Mouse (Mus musculus): Measurements from ENCODE around the gene Ndn.

The Ndn gene

GRCm38 (mm10) chr7:62346269-62346668 lies at the start of gene Ndn:
TSS of gene Ndn (plus strand) at chr7:62346569.
- no peak for DNase-seq (ENCODE audit: low read depth, low spot score)
- Histone ChIP-seq H3K27me3 (ENCODE audit: control insufficient read depth, insufficient read depth, low read length, poor library complexity, severe bottlenecking) (no peaks in the 10 kb centered on the region), H3K36me3 (ENCODE audit: control insufficient read depth, insufficient read depth, low read length, poor library complexity, severe bottlenecking) (no peaks in the 10 kb centered on the region)

- Histone ChIP-seq H3K36me3 (ENCODE audit: control insufficient read depth, insufficient read depth, low read length, poor library complexity, severe bottlenecking) (no peaks in the 10 kb centered on the region), H3K27me3 (ENCODE audit: control insufficient read depth, insufficient read depth, low read length, poor library complexity, severe bottlenecking) (no peaks in the 10 kb centered on the region)
- DNase-seq (ENCODE audit: low read depth, low spot score), result no peak
Measured at GRCm38 (mm10) chr7:62302451-62302850, 43.9 kb upstream of the Ndn start.

GRCm38 (mm10) chr7:62306896-62307614 lies 39.3 kb upstream of the Ndn start:
- Histone ChIP-seq H3K27me3 (ENCODE audit: control insufficient read depth, insufficient read depth, low read length, poor library complexity, severe bottlenecking) (no peaks in the 10 kb centered on the region), H3K36me3 (ENCODE audit: control insufficient read depth, insufficient read depth, low read length, poor library complexity, severe bottlenecking) (no peaks in the 10 kb centered on the region)
- DNase-seq (ENCODE audit: low read depth, low spot score), result no peak

- DNase-seq (ENCODE audit: low read depth, low spot score), result no peak
- H3K27me3 ChIP-seq (ENCODE audit: control insufficient read depth, insufficient read depth, low read length, poor library complexity, severe bottlenecking), result no peaks in the 10 kb centered on the region
- no peaks in the 10 kb centered on the region for H3K36me3 ChIP-seq (ENCODE audit: control insufficient read depth, insufficient read depth, low read length, poor library complexity, severe bottlenecking)
Measured at GRCm38 (mm10) chr7:62316793-62317192, 29.6 kb upstream of the Ndn start.

- H3K27me3 ChIP-seq (ENCODE audit: control insufficient read depth, insufficient read depth, low read length, poor library complexity, severe bottlenecking), result no peaks in the 10 kb centered on the region
- no peaks in the 10 kb centered on the region for H3K36me3 ChIP-seq (ENCODE audit: control insufficient read depth, insufficient read depth, low read length, poor library complexity, severe bottlenecking)
- no peak for DNase-seq (ENCODE audit: low read depth, low spot score)
Measured at GRCm38 (mm10) chr7:62345411-62345810, 958 bp upstream of the Ndn start.

GRCm38 (mm10) chr7:62348106-62348803 lies 1.9 kb downstream of the Ndn start:
- Histone ChIP-seq H3K27me3 (ENCODE audit: control insufficient read depth, insufficient read depth, low read length, poor library complexity, severe bottlenecking) (no peaks in the 10 kb centered on the region), H3K36me3 (ENCODE audit: control insufficient read depth, insufficient read depth, low read length, poor library complexity, severe bottlenecking) (no peaks in the 10 kb centered on the region)
- no peak for DNase-seq (ENCODE audit: low read depth, low spot score)

GRCm38 (mm10) chr7:62348804-62349190 lies 2.4 kb downstream of the Ndn start:
- DNase-seq (ENCODE audit: low read depth, low spot score), result no peak
- H3K27me3 ChIP-seq (ENCODE audit: control insufficient read depth, insufficient read depth, low read length, poor library complexity, severe bottlenecking), result no peaks in the 10 kb centered on the region
- no peaks in the 10 kb centered on the region for H3K36me3 ChIP-seq (ENCODE audit: control insufficient read depth, insufficient read depth, low read length, poor library complexity, severe bottlenecking)

GRCm38 (mm10) chr7:62351266-62351665 lies 4.9 kb downstream of the Ndn start:
- no peak for DNase-seq (ENCODE audit: low read depth, low spot score)
- Histone ChIP-seq H3K36me3 (ENCODE audit: control insufficient read depth, insufficient read depth, low read length, poor library complexity, severe bottlenecking) (no peaks in the 10 kb centered on the region), H3K27me3 (ENCODE audit: control insufficient read depth, insufficient read depth, low read length, poor library complexity, severe bottlenecking) (no peaks in the 10 kb centered on the region)

GRCm38 (mm10) chr7:62365039-62365636 lies 18.8 kb downstream of the Ndn start:
- H3K27me3 ChIP-seq (ENCODE audit: control insufficient read depth, insufficient read depth, low read length, poor library complexity, severe bottlenecking), result no peaks in the 10 kb centered on the region
- DNase-seq (ENCODE audit: low read depth, low spot score), result no peak
- H3K36me3 ChIP-seq (ENCODE audit: control insufficient read depth, insufficient read depth, low read length, poor library complexity, severe bottlenecking), result no peaks in the 10 kb centered on the region

GRCm38 (mm10) chr7:62366730-62367129 lies 20.4 kb downstream of the Ndn start:
- no peak for DNase-seq (ENCODE audit: low read depth, low spot score)
- H3K27me3 ChIP-seq (ENCODE audit: control insufficient read depth, insufficient read depth, low read length, poor library complexity, severe bottlenecking), result no peaks in the 10 kb centered on the region
- H3K36me3 ChIP-seq (ENCODE audit: control insufficient read depth, insufficient read depth, low read length, poor library complexity, severe bottlenecking), result no peaks in the 10 kb centered on the region

GRCm38 (mm10) chr7:62375658-62376057 lies 29.3 kb downstream of the Ndn start:
- no peaks in the 10 kb centered on the region for H3K27me3 ChIP-seq (ENCODE audit: control insufficient read depth, insufficient read depth, low read length, poor library complexity, severe bottlenecking)
- no peak for DNase-seq (ENCODE audit: low read depth, low spot score)

GRCm38 (mm10) chr7:62376510-62377304 lies 30.3 kb downstream of the Ndn start, which contains the start of gene Magel2:
TSS of gene Magel2 (plus strand) at chr7:62377010.
- H3K27me3 ChIP-seq (ENCODE audit: control insufficient read depth, insufficient read depth, low read length, poor library complexity, severe bottlenecking), result no peaks in the 10 kb centered on the region
- DNase-seq (ENCODE audit: low read depth, low spot score), result no peak
- no peaks in the 10 kb centered on the region for H3K36me3 ChIP-seq (ENCODE audit: control insufficient read depth, insufficient read depth, low read length, poor library complexity, severe bottlenecking)

More at GRCm38 (mm10) chr7:62375658-62376057, 29.3 kb downstream of the Ndn start:
- no peaks in the 10 kb centered on the region for H3K36me3 ChIP-seq (ENCODE audit: control insufficient read depth, insufficient read depth, low read length, poor library complexity, severe bottlenecking)

GRCm38 (mm10) chr7:62377313-62377712 lies 30.9 kb downstream of the Ndn start:
- Histone ChIP-seq H3K27me3 (ENCODE audit: control insufficient read depth, insufficient read depth, low read length, poor library complexity, severe bottlenecking) (no peaks in the 10 kb centered on the region), H3K36me3 (ENCODE audit: control insufficient read depth, insufficient read depth, low read length, poor library complexity, severe bottlenecking) (no peaks in the 10 kb centered on the region)
- DNase-seq (ENCODE audit: low read depth, low spot score), result no peak

- DNase-seq (ENCODE audit: low read depth, low spot score), result no peak
- no peaks in the 10 kb centered on the region for H3K27me3 ChIP-seq (ENCODE audit: control insufficient read depth, insufficient read depth, low read length, poor library complexity, severe bottlenecking)
- H3K36me3 ChIP-seq (ENCODE audit: control insufficient read depth, insufficient read depth, low read length, poor library complexity, severe bottlenecking), result no peaks in the 10 kb centered on the region
Measured at GRCm38 (mm10) chr7:62378529-62378928, 32.2 kb downstream of the Ndn start.
